In the genomic region with DNA sequence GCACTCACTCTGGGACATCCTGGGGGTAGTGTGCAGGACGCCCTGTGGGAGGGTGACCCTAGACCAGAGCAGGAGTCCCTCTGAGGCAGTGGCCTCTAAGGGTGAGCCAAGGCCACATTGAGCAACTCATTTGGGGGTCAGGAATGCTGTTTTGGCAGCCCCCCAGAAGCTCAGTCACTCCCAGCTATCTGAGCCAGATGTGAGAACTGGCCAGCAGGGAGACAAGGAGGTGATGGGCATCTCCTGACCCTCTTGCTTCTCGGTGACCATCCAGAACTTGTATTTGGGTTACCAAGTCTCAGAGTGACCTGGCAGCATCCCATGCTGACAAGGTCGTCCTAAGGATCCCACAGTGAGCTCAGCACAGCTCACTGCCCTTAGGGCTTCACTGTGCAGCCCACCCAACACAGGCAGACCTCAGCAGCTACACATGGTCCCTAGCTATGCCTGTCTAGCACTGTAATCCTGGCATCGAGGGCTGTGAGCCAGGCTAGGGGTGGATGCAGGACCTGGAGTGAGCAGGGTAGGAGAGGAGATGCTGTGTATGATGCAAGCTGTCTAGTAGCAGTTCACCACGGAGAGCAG, we compare ENCODE assay signal across 9 mouse cellular contexts. TPM values are rescaled to one million over a fixed set of nuclear protein-coding genes. Genes with fewer than 3 reads are reported as not detected.
DNase-seq lines count a peak whose midpoint lies in the region; ATAC-seq lines count a peak whose summit lies in the region.
"Had no signal": no experiment of that assay in that cellular context is flagged by ENCODE, and none has a peak within 500 bp of the region (broad histone marks: within the 10 kb centered on the region; RNA-seq: fewer than 3 reads in every experiment).

No protein-coding gene starts in this region.

- H3K9ac ChIP-seq in limb, embryonic 12.5 days (replicated peaks): 0 out of 2 replicates have a peak overlapping the region, but pooled peaks have one; percentile 42
- no peak overlapping the region for H3K9ac ChIP-seq in neural tube, embryonic 15.5 days (replicated peaks)

- ATAC-seq in cerebellum, adult (ENCODE audit: insufficient number of reproducible peaks, low FRiP score, low TSS enrichment): no peak
- ATAC-seq in limb, embryonic 12.5 days (ENCODE audit: insufficient number of reproducible peaks, insufficient read depth, low FRiP score, low TSS enrichment, low read depth): no peak; the same call in 1 of the 2 replicates
- 0 out of 2 replicates have a peak, but pooled peaks have one; percentile 11 for ATAC-seq in neural tube, embryonic 15.5 days (ENCODE audit: low FRiP score)
- ATAC-seq in inflammation-experienced regulatory T-cells, adult 6 months: no peak
- ATAC-seq in erythroid progenitor cell, adult 5-6 weeks (replicated peaks; ENCODE audit: low FRiP score, poor library complexity, severe bottlenecking): no peak

- peaks cover 39% of the 10 kb centered on the region for H3K4me1 ChIP-seq in limb, embryonic 12.5 days (replicated peaks)
- peaks cover 44% of the 10 kb centered on the region for H3K4me1 ChIP-seq in neural tube, embryonic 15.5 days

- 36% methylated on average over 5 of the region's 5 CpGs for WGBS in limb, embryonic 12.5 days
- WGBS in neural tube, embryonic 15.5 days: 44% methylated on average over 5 of the region's 5 CpGs

- peaks cover 25% of the 10 kb centered on the region for H3K36me3 ChIP-seq in limb, embryonic 12.5 days
- no peaks in the 10 kb centered on the region for H3K36me3 ChIP-seq in neural tube, embryonic 15.5 days

- H3K4me3 ChIP-seq in limb, embryonic 12.5 days (replicated peaks): no peak overlapping the region
- no peak overlapping the region for H3K4me3 ChIP-seq in neural tube, embryonic 15.5 days (replicated peaks)

- H3K27ac ChIP-seq in limb, embryonic 12.5 days: 0 out of 2 replicates have a peak overlapping the region, but pooled peaks have one; percentile 53
- H3K27ac ChIP-seq in neural tube, embryonic 15.5 days (replicated peaks): peak overlapping the region; percentile 51; the same call in 1 of the 2 replicates

- peaks cover 25% of the 10 kb centered on the region for H3K27me3 ChIP-seq in limb, embryonic 12.5 days
- H3K27me3 ChIP-seq in neural tube, embryonic 15.5 days (replicated peaks): peaks cover 5% of the 10 kb centered on the region; the same call in 1 of the 2 replicates

- no peaks in the 10 kb centered on the region for H3K9me3 ChIP-seq in limb, embryonic 12.5 days
- H3K9me3 ChIP-seq in neural tube, embryonic 15.5 days (replicated peaks): no peaks in the 10 kb centered on the region

- peak overlapping the region; percentile 54; the same call in 1 of the 2 replicates for H3K4me2 ChIP-seq in limb, embryonic 12.5 days
- peak overlapping the region; percentile 52; the same call in 1 of the 2 replicates for H3K4me2 ChIP-seq in neural tube, embryonic 15.5 days

- peak; percentile 11 for DNase-seq in cerebellum, adult 11-12 months
- peak; percentile 88 for DNase-seq in adrenal gland, adult 2 months
- DNase-seq in heart, adult 9 months (ENCODE audit: low spot score in 2 of 2): peak; percentile 72 to 80

RNA-seq across cellular contexts. Expression of gene Notch3, which starts 49.3 kb away (rescaled TPM):
- 10 to 100 TPM in 1 of 2 experiments, 1 to 10 TPM in 1; 5.6 to 11.7 TPM for total RNA-seq in adrenal gland, adult 2 months (2021)
- polyA plus RNA-seq in adrenal gland, adult 2 months (2012; rRNA removed): 35.5 and 44.3 TPM in 2 replicates
- polyA plus RNA-seq in limb, embryonic 12.5 days (2016; fragmentation: Nextera tagmentation; extraction: Ambion mirVana): 21.5 and 24.2 TPM in 2 replicates
- 6.1 and 9.2 TPM in 2 replicates for polyA plus RNA-seq in neural tube, embryonic 15.5 days (2015; fragmentation: Nextera tagmentation; extraction: Ambion mirVana)
- polyA plus RNA-seq in inflammation-experienced regulatory T-cells, adult 6 months (2017; shearing (Covaris generic)): not detected
- 0.42 TPM in 1 of 2 replicates, not detected in the other for total RNA-seq in erythroid progenitor cell, adult 5-6 weeks (2015; ENCODE audit: low replicate concordance)
- 0.26 TPM in 1 of 2 replicates, not detected in the other for total RNA-seq in erythroid progenitor cell, adult 5-6 weeks (2017; ENCODE audit: low replicate concordance)
- total RNA-seq: neutrophil, adult 5-6 weeks had no signal

Comparison
In these comparisons a context has a peak if more than half of its experiments do, and no peak if none do; other contexts are left out.
1. DNase-seq: peak in every context shown above with its lines; median percentile 88 in adrenal gland, adult 2 months; 76 in heart, adult 9 months; 11 in cerebellum, adult 11-12 months.